Mouse (Mus musculus): ENCODE data around the gene Rab22a.
"Not testable (repeated sequence)": the region's sequence is repeated elsewhere in the genome, so short reads cannot be mapped to it uniquely, and the experiment has no call there.

Rab22a gene

GRCm38 (mm10) chr2:173672328-173672896 lies 12.9 kb downstream of the Rab22a start:
- DNase-seq (ENCODE audit: low spot score) = no peak

- no peak for DNase-seq (ENCODE audit: low spot score)
These were observed 13.9 kb downstream of the Rab22a start for GRCm38 (mm10) chr2:173673469-173673868.

- no peak for DNase-seq (ENCODE audit: low spot score)
These were observed 19.0 kb downstream of the Rab22a start for GRCm38 (mm10) chr2:173678593-173678992.

- no peak for DNase-seq (ENCODE audit: low spot score)
These were observed 19.7 kb downstream of the Rab22a start for GRCm38 (mm10) chr2:173679217-173679616.

GRCm38 (mm10) chr2:173680153-173680552 lies 20.6 kb downstream of the Rab22a start:
- DNase-seq (ENCODE audit: low spot score) = no peak

- no peak for DNase-seq (ENCODE audit: low spot score)
These were observed 23.2 kb downstream of the Rab22a start for GRCm38 (mm10) chr2:173682773-173683172.

GRCm38 (mm10) chr2:173685781-173686361 lies 26.3 kb downstream of the Rab22a start:
- DNase-seq (ENCODE audit: low spot score) = no peak

GRCm38 (mm10) chr2:173687363-173687762 lies 27.8 kb downstream of the Rab22a start:
- no peak for DNase-seq (ENCODE audit: low spot score)

GRCm38 (mm10) chr2:173689835-173690234 lies 30.3 kb downstream of the Rab22a start:
- DNase-seq (ENCODE audit: low spot score) = no peak

GRCm38 (mm10) chr2:173691748-173692147 lies 32.2 kb downstream of the Rab22a start:
- no peak for DNase-seq (ENCODE audit: low spot score)

- DNase-seq (ENCODE audit: low spot score) = no peak
These were observed 33.1 kb downstream of the Rab22a start for GRCm38 (mm10) chr2:173692693-173693092.

- no peak for DNase-seq (ENCODE audit: low spot score)
These were observed 39.3 kb downstream of the Rab22a start for GRCm38 (mm10) chr2:173698850-173699249.

- no peak for DNase-seq (ENCODE audit: low spot score)
These were observed 42.7 kb downstream of the Rab22a start for GRCm38 (mm10) chr2:173702096-173702866.

- DNase-seq (ENCODE audit: low spot score) = no peak
These were observed 43.3 kb downstream of the Rab22a start for GRCm38 (mm10) chr2:173702867-173703237.

GRCm38 (mm10) chr2:173705827-173706551 lies 46.4 kb downstream of the Rab22a start:
- DNase-seq (ENCODE audit: low spot score) = no peak

- not testable (repeated sequence) for DNase-seq (ENCODE audit: low spot score)
These were observed 48.1 kb downstream of the Rab22a start for GRCm38 (mm10) chr2:173707626-173708025.

GRCm38 (mm10) chr2:173710193-173710592 lies 50.6 kb downstream of the Rab22a start:
- DNase-seq (ENCODE audit: low spot score) = no peak

- DNase-seq (ENCODE audit: low spot score) = no peak
These were observed 53.1 kb downstream of the Rab22a start for GRCm38 (mm10) chr2:173712656-173713055.

GRCm38 (mm10) chr2:173713241-173713640 lies 53.7 kb downstream of the Rab22a start:
- no peak for DNase-seq (ENCODE audit: low spot score)

- DNase-seq (ENCODE audit: low spot score) = no peak
These were observed 55.2 kb downstream of the Rab22a start for GRCm38 (mm10) chr2:173714620-173715218.

GRCm38 (mm10) chr2:173716966-173717365 lies 57.4 kb downstream of the Rab22a start:
- no peak for DNase-seq (ENCODE audit: low spot score)

- DNase-seq (ENCODE audit: low spot score) = not testable (repeated sequence)
These were observed 59.6 kb downstream of the Rab22a start, which contains the start of gene 1700010B08Rik for GRCm38 (mm10) chr2:173719115-173719514. TSS of gene 1700010B08Rik (plus strand) at chr2:173719415.
